Mouse (Mus musculus) T-helper 1 cell (primary cell): Measurements from ENCODE around the gene Ctr9.

Source experiments
- in situ Hi-C: fragments of 300-600 bp; cut with MboI, MseI; formaldehyde crosslinking; loops from one replicate; pipeline ENCODE4 v1.15.1; 2025; ENCODE audit warnings: high pct_unique_total_duplicates

Ctr9 gene

GRCm38 (mm10) chr7:111028281-111029045 lies at the start of gene Ctr9:
Ctr9 (plus strand) TSS chr7:111028951.
- in situ Hi-C loops, result no loop called here

GRCm38 (mm10) chr7:110981036-110981435 lies 47.7 kb upstream of the Ctr9 start:
- in situ Hi-C loops, result no loop called here

- in situ Hi-C loops, result no loop called here
Observed at GRCm38 (mm10) chr7:110982053-110982705, 46.6 kb upstream of the Ctr9 start, which contains the start of gene Mrvi1. Mrvi1 (minus strand) TSS chr7:110982461.

- in situ Hi-C loops, result no loop called here
Observed at GRCm38 (mm10) chr7:110982764-110983163, 46.0 kb upstream of the Ctr9 start.

GRCm38 (mm10) chr7:110983621-110984020 lies 45.1 kb upstream of the Ctr9 start:
- in situ Hi-C loops, result no loop called here

- in situ Hi-C loops, result no loop called here
Observed at GRCm38 (mm10) chr7:110985581-110986265, 43.0 kb upstream of the Ctr9 start.

- in situ Hi-C loops, result no loop called here
Observed at GRCm38 (mm10) chr7:110988081-110988480, 40.7 kb upstream of the Ctr9 start.

- in situ Hi-C loops, result no loop called here
Observed at GRCm38 (mm10) chr7:110989286-110989879, 39.4 kb upstream of the Ctr9 start.

- in situ Hi-C loops, result no loop called here
Observed at GRCm38 (mm10) chr7:110990356-110991220, 38.2 kb upstream of the Ctr9 start.

GRCm38 (mm10) chr7:110991221-110991494 lies 37.6 kb upstream of the Ctr9 start:
- in situ Hi-C loops, result no loop called here

- in situ Hi-C loops, result no loop called here
Observed at GRCm38 (mm10) chr7:110998887-110999827, 29.6 kb upstream of the Ctr9 start.

GRCm38 (mm10) chr7:111004136-111004840 lies 24.5 kb upstream of the Ctr9 start:
- in situ Hi-C loops, result no loop called here

GRCm38 (mm10) chr7:111014039-111014605 lies 14.6 kb upstream of the Ctr9 start:
- in situ Hi-C loops, result loop anchor here (5.0 kb wide), 1 partner anchor 287 kb away; no protein-coding TSS in a partner anchor

GRCm38 (mm10) chr7:111014893-111015292 lies 13.9 kb upstream of the Ctr9 start:
- in situ Hi-C loops, result loop anchor here (5.0 kb wide), 2 partner anchors 198 to 288 kb away; no protein-coding TSS in a partner anchor

- in situ Hi-C loops, result loop anchor here (5.0 kb wide), 1 partner anchor 198 kb away; no protein-coding TSS in a partner anchor
Observed at GRCm38 (mm10) chr7:111015731-111016130, 13.0 kb upstream of the Ctr9 start.

- in situ Hi-C loops, result loop anchor here (5.0 kb wide), 1 partner anchor 200 kb away; no protein-coding TSS in a partner anchor
Observed at GRCm38 (mm10) chr7:111016921-111017320, 11.8 kb upstream of the Ctr9 start.

- in situ Hi-C loops, result no loop called here
Observed at GRCm38 (mm10) chr7:111020814-111021213, 7.9 kb upstream of the Ctr9 start.

GRCm38 (mm10) chr7:111024068-111024594 lies 4.6 kb upstream of the Ctr9 start:
- in situ Hi-C loops, result no loop called here

GRCm38 (mm10) chr7:111024912-111025311 lies 3.8 kb upstream of the Ctr9 start:
- in situ Hi-C loops, result no loop called here
